Mouse (Mus musculus) fat pad, adult 2 months (tissue): Measurements from ENCODE around the gene Wasl.

ENCODE experiments used
- DNase-seq: peaks from one replicate; pipeline ENCODE4 v3.0.0-alpha.2; 2011; ENCODE audit warnings: low read depth, low spot score; ENCODE audit errors: extremely low read depth

The Wasl gene

GRCm38 (mm10) chr6:24605631-24606030 lies 59.2 kb downstream of the Wasl start:
- no peak for DNase-seq

DNA sequence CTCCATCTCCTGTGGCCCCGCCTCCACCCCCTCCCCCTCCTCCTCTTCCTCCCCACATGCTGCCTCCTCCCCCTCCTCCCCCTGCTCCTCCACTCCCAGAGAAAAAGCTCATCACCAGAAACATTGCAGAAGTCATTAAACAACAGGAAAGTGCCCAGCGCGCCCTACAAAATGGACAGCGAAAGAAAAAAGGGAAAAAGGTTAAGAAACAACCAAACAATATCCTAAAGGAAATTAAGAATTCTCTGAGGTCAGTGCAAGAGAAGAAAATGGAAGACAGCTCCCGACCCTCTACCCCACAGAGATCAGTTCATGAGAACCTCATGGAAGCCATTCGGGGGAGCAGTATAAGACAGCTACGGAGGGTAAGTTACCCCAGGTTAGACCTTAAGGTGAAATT lies 60.5 kb downstream of the Wasl start:
- DNase-seq = no peak

- no peak for DNase-seq
These were observed 61.8 kb downstream of the Wasl start for GRCm38 (mm10) chr6:24602993-24603392.

DNA sequence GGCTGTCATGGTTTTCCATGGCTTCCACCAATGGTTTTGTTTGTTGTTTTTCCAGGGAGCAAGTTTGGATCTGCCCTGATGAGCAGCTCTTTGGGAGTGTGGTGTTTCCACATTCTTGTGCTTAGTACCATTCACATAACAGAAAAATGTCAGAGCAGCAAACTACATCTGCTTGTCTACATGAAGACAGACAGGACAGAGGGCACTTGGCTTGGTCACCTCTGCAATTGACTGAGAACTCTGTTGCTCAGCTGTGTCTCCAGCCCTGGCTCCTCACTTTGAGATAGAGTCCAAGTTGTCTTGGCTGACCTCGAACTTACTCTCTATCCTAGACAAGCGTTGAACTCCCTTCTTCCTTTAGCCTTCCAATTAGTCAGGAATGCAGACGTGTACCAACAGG lies 62.5 kb downstream of the Wasl start:
- no peak for DNase-seq

- no peak for DNase-seq
These were observed 63.1 kb downstream of the Wasl start for GRCm38 (mm10) chr6:24601668-24602067.

DNA sequence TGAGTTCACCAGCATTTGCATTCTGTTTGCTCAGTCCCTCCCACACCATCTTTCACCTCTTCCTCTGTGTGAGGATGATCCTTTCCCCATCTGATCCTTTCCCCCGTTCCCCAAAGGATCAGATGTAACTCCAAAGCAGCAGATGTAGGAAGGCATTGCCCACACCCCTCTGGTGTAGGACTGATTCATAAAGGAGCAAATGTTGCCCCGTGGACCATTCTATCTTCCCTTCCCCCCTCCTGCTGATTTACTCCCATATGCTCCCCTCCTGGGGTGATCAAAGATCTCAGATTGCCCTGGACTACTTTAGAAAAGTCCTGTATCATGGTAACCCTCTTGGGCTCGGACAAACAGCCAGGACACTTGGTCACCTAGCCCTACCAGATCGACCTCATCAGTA lies 64.1 kb downstream of the Wasl start:
- no peak for DNase-seq

DNA sequence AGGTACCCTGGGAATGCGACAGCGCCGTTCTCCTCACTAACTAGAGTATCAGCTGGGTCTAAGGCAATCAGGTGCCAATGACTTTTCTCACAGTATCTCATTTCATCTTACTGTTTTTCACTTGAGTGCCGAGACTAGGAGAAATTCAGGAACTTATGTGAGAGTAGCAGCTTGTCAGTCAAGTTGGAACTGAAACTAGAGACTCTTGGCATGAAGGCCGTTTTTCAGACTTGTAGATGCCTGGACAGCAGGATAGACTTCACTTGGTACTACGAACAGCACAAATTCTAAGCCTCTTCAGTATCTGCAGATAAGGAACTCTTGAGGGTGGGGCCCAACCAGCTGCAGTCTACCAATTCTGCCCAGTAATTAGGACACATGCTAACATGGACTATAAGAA lies 64.7 kb downstream of the Wasl start:
- no peak for DNase-seq

DNA sequence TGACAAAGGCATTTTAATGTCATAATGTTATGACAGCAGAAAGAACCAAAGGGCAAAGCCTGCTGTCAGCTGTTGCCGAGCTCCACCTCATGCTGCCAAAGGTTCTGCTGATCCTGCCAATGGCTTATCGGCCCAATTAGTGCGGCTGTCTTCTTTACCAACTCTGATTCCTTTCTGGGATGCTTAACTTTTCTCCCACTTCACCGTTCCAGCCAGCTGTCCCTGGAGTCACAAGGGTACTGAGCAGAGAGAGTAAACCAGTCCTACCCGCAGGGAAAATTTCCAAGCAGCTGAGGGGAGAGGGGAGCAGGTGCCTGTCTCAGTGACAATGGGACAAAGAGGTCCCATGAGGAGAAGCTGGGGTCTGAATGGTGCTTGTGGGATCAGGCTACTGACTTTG lies 65.2 kb downstream of the Wasl start:
- DNase-seq = no peak

GRCm38 (mm10) chr6:24599179-24599578 lies 65.6 kb downstream of the Wasl start:
- DNase-seq = no peak

DNA sequence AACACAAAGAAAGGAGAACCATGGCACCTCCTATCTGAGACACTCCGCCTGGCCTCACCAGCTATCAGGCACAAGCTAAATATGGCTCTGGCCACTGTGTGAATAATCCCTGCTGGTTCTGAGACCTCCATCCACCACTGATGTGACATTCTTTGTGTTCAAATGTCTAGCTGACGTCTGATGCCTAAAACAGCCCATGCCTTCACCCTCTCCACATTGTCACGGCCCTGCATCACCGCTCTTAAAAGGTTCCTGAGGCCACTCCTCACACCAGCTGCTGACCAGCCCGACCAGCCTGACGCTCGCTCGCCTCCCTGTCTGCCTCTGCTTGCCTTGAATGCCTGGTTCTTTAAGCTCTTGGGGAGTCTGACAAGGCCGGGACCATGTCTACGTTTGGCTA lies 67.3 kb downstream of the Wasl start, which contains the start of gene Lmod2:
Gene Lmod2, plus strand, starts transcription at position 263 of the 400 bp plus-strand sequence.
- no peak for DNase-seq

- DNase-seq = no peak
These were observed 73.1 kb downstream of the Wasl start for GRCm38 (mm10) chr6:24591525-24592218.

- DNase-seq = no peak
These were observed 74.5 kb downstream of the Wasl start for GRCm38 (mm10) chr6:24590282-24590681.

- DNase-seq = no peak
These were observed 77.9 kb downstream of the Wasl start for GRCm38 (mm10) chr6:24586885-24587284.

DNA sequence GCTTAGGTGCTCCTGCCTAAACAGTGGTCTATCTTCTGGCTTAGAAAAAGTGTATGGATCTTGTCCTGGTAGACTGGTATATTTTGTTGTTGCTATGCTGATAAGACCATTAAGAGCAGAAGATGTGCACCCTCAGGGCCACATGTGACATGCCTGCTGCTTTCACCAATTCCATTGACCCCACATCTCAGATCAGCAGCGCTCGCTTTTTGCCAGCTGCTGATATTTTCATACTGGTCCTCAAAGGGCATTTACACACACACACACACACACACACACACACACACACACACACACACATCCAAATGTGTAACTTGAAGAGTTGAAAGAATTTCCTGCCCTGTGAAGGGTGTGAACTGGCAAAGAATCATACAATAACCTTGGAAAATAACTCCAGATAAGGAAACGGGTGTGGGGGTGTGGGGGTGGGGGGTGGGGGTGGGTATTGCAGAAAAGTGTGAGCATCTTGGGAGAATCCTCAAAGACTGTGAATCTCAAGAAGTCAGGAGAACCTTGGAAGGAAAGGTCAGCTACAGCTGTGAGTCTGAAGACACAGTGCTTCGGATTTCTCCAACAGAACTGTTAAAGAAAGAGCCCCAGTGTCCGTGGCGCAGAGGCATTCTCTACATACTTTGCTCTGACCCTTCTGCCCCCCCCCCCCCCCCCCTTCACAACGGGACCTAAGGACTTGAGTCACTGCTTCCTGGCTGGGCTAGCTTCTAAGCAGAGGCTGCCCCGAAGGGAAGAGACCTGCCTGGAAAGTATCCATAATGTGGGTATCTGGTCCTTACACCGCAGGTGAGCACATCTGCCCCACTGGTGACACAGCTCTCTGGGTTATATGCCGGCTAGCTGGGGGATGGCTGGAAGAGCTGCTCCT lies 79.1 kb downstream of the Wasl start:
- no peak for DNase-seq

GRCm38 (mm10) chr6:24583456-24583855 lies 81.4 kb downstream of the Wasl start:
- no peak for DNase-seq

DNA sequence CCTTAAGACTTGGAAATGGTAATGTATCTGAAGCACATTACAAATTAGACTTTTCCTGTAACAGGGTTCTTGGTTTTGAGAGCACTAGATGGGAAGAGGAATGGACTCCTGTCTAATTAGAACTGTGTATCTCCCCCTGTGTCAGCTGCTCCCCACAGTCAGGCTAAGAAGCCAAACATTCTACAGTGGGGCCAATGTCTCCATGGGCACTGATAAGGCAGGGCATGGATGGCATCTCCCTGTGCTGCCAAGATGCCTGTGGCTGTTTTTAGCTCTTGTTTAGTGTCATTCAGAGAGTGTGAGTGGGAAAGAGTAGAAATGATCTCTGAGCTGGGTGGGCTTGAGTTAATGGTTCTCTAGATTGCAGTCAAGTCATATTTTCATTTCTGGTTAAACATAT lies 91.5 kb downstream of the Wasl start:
- DNase-seq = no peak

DNA sequence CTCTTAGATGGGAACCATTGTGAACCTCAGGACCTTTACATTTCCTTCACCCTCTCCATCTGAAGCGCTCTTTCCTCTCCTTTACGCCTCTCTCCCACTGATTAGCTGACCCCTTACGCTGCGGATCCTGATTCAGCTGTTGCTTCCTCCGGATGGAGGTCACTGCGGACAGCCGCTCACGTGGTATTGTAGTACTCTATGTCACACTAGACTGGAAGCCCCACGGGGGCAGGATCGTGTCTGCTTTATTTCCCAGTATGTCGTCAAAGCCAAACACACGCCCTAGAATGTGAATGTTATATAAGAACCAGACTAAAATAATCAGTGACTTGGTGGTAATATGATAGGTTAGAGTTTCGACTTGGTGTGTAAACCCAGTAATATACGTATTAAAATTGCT lies 92.4 kb downstream of the Wasl start:
- DNase-seq = no peak

GRCm38 (mm10) chr6:24571126-24571525 lies 93.7 kb downstream of the Wasl start:
- DNase-seq = no peak

DNA sequence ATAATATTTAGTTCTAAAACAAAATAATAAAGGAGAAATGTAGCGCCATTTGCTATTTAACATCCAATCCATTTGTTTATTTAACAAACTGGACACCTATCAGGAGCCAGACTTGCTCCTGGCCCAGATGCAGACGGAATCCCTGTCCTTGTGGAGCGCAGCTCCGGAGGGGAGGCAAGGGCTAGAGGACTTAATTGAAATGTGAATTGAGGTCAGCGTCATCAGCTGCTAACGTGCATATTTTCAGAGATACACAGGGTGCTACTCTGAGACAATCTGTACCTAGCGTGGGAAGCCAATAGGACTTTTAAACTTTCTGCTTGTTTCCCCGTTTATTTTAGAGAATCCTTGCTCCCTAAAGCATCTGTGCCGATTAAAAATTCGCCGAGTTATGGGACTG lies 94.5 kb downstream of the Wasl start:
- no peak for DNase-seq

DNA sequence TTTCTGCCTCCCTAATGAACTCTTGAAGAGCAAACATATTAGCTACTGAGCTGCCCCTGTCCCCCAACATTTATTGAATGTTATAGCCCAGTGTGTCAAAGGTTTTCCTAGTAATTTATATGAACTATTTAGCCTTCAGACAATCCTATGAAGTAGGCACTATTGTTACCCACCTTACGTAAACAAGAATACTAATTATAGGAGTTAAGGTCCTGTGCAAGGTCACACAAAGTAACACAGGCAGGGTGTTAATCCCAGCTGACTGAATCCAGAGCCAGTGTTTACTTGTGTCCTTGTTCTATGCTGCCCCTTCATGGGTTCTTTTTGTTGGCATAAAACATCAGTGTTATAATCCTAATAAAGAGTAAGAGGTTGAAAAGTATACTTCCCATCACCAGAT lies 95.1 kb downstream of the Wasl start:
- no peak for DNase-seq

GRCm38 (mm10) chr6:24568963-24569362 lies 95.8 kb downstream of the Wasl start:
- DNase-seq = no peak

- no peak for DNase-seq
These were observed 99.9 kb downstream of the Wasl start for GRCm38 (mm10) chr6:24564886-24565285.
